Mouse (Mus musculus) forebrain, embryonic 15.5 days (tissue): ENCODE measurements around the gene Wfdc16. TPM values are rescaled to one million over a fixed set of nuclear protein-coding genes. Genes with fewer than 3 reads are reported as not detected.
A peak's percentile ranks its signal among the peaks of the same experiment; 100 is the strongest.

Experiments used
- ATAC-seq: fragments of 200-750 bp; cut with Nextera tagmentation; replicated peaks from 2 replicates; pipeline ENCODE4 v1.8.0; 2017; ENCODE audit warnings: mild to moderate bottlenecking, moderate TSS enrichment, moderate library complexity
- H3K27ac ChIP-seq: fragments of 300-500 bp; sonication (generic); replicated peaks from 2 replicates; pipeline ENCODE4 v1.5.1; 2015; ENCODE audit warnings: mild to moderate bottlenecking, inconsistent platforms
- H3K27me3 ChIP-seq: fragments of 300-500 bp; sonication (generic); 2 replicates; pipeline ENCODE4 v1.6.1; 2015; ENCODE audit warnings: inconsistent platforms
- H3K36me3 ChIP-seq: fragments of 300-500 bp; sonication (generic); 2 replicates; pipeline ENCODE4 v1.6.1; 2015; ENCODE audit warnings: mild to moderate bottlenecking, inconsistent platforms
- H3K4me1 ChIP-seq: fragments of 300-500 bp; sonication (generic); 2 replicates; pipeline ENCODE4 v1.6.1; 2015; ENCODE audit warnings: inconsistent platforms
- H3K4me2 ChIP-seq: fragments of 300-500 bp; sonication (generic); replicated peaks from 2 replicates; pipeline ENCODE4 v1.6.1; 2015; ENCODE audit warnings: mild to moderate bottlenecking, inconsistent platforms
- H3K4me3 ChIP-seq: fragments of 300-500 bp; sonication (generic); 2 replicates; pipeline ENCODE4 v1.5.1; 2015; ENCODE audit warnings: mild to moderate bottlenecking, inconsistent platforms
- H3K9ac ChIP-seq: fragments of 300-500 bp; sonication (generic); replicated peaks from 2 replicates; pipeline ENCODE4 v1.6.1; 2015; ENCODE audit warnings: mild to moderate bottlenecking, inconsistent platforms
- H3K9me3 ChIP-seq: fragments of 300-500 bp; sonication (generic); 2 replicates; pipeline ENCODE4 v1.6.1; 2016; ENCODE audit warnings: inconsistent platforms
- WGBS: fragments of 180-500 bp; shearing (Covaris S2); methylation state at CpG from one replicate; pipeline ENCODE4 v1.1.7; 2015; ENCODE audit warnings: mixed read lengths; 5-methylcytosine and 5-hydroxymethylcytosine counted together
- polyA plus RNA-seq: library from polyadenylated mRNA; unstranded; fragments of >200 nt; fragmentation: Nextera tagmentation; extraction: Ambion mirVana; gene quantifications from 2 replicates; pipeline ENCODE4 v1.2.1, GENCODE M21; 2015

Gene Wfdc16
- not detected in 2 replicates for polyA plus RNA-seq

DNA sequence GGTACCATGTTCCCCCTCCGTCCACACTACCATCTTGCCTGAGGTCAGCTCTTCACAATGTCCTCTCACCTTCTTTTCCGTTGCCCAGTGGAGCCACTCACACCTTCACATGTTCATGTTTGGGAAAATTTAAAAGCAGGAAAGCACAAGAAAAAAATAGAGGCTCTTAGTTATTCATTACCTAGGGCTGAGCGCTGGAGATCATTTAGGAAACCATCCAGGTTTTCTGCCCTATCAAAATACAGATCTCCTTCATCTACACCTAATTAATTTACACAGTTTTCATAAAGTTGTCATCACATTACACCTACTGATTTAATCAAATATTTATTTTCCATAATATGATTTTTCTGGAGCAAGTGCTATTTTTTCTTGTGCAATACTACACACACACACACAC, at the start of gene Wfdc16:
Gene Wfdc16 (minus strand): TSS at position 101 of the 400 bp plus-strand sequence.
- H3K27me3 ChIP-seq: no peaks in the 10 kb centered on the region
- H3K4me2 ChIP-seq: no peak within 1 kb of the TSS
- H3K9ac ChIP-seq: no peak within 1 kb of the TSS
- 87% methylated on average over 3 of the region's 3 CpGs for WGBS
- H3K4me1 ChIP-seq: no peaks in the 10 kb centered on the region
- no peaks in the 10 kb centered on the region for H3K9me3 ChIP-seq
- no peak within 1 kb of the TSS for H3K4me3 ChIP-seq
- H3K36me3 ChIP-seq: no peaks in the 10 kb centered on the region
- no peak for ATAC-seq
- H3K27ac ChIP-seq: no peak within 1 kb of the TSS

DNA sequence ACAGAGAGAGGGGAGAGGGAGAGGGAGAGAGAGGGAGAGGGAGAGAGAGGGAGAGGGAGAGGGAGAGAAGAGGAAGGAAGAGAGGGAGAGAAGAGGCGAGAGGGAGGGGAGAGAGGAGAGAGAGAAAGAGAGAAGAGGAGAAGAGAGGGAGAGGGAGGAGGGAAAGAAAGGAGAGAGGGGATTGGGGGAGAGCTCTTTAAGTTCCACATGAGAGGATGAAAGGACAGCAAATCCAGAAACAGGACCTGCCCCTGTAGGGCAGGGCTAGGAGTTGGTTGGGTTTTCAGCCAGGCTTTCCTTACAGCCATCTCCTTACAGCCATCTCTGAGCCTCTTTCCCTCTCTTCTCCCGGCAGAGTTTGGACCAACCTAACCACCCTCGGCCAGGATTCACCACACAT, 46.2 kb upstream of the Wfdc16 start, which contains the start of gene Wfdc13:
Gene Wfdc13 (plus strand): TSS at position 301 of the 400 bp plus-strand sequence.
- Histone ChIP-seq H3K4me2 (no peak within 1 kb of the TSS), H3K36me3 (no peaks in the 10 kb centered on the region), H3K27ac (no peak within 1 kb of the TSS), H3K27me3 (no peaks in the 10 kb centered on the region), H3K4me3 (no peak within 1 kb of the TSS), H3K9ac (no peak within 1 kb of the TSS), H3K9me3 (no peaks in the 10 kb centered on the region), H3K4me1 (no peaks in the 10 kb centered on the region)
- ATAC-seq: no peak
- WGBS: 67% methylated on average over 3 of the region's 3 CpGs

DNA sequence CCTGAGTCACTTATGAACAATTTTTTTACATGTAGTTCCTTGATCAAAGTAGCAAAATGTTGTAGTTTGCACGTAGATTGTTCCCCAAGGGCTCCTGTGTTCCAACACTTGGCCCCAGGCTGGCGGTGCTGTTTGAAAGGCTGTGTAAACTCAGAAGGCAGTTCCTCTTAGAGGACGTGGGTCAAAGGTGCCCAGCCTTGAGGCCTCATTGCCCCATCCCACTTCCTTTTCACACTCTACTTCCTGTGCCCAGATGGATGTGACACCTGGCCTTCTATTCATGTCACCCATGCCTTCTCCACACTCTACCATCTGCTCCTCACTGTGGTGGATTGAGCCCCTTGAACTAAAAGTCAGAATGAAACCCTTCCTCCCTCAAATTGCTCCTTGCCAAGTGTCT, 41.3 kb upstream of the Wfdc16 start:
- Histone ChIP-seq H3K9me3 (no peaks in the 10 kb centered on the region), H3K4me2 (no peak overlapping the region), H3K4me3 (no peak overlapping the region), H3K9ac (no peak overlapping the region), H3K27ac (no peak overlapping the region), H3K4me1 (peaks cover 7% of the 10 kb centered on the region; the same call in 1 of the 2 replicates), H3K27me3 (no peaks in the 10 kb centered on the region), H3K36me3 (no peaks in the 10 kb centered on the region)
- ATAC-seq: no peak
- 71% methylated on average over 3 of the region's 3 CpGs for WGBS

DNA sequence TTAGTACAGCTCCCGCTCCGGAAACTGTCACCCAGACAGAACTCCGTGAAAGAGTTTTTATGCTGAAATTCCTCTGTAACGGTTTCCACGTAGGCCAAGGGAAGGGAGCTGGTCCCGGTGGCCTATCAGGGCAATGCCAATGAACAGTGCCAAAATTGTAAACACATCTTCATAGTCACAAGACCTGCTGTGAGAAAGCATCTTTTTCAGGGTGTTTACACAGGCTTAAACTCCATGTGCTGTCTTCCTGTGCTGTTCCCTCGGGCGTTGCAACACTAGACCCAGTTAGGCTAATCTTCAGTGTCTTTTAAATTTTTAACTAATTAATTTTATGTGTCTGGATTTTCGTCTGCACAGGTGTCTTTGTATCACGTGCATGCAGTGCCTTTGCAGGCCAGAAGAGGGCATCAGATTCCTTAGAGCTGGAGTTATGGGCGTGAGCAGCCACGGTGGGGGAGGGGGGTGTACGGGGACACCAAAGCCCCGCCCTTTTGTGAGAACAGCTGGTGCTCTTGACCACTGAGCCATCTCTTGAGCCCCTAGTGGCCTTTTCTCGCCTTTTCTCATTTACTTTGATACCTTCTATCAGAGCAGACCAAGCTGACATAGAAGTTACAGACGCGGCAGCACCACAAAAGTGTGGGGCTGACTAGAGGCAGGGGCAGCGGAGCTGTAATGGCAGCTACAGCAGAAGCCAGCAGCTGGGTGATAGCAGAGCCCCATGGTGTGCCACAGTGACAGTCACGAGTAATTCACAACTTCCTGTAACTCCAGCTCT, 40.4 kb upstream of the Wfdc16 start:
- peaks cover 7% of the 10 kb centered on the region; the same call in 1 of the 2 replicates for H3K4me1 ChIP-seq
- H3K27ac ChIP-seq: no peak overlapping the region
- H3K9ac ChIP-seq: no peak overlapping the region
- H3K4me3 ChIP-seq: peak overlapping the region; percentile 32
- WGBS: 24% methylated on average over 19 of the region's 19 CpGs
- H3K27me3 ChIP-seq: no peaks in the 10 kb centered on the region
- no peaks in the 10 kb centered on the region for H3K36me3 ChIP-seq
- H3K4me2 ChIP-seq: peak overlapping the region; percentile 43
- no peaks in the 10 kb centered on the region for H3K9me3 ChIP-seq
- peak; percentile 64; the same call in 1 of the 2 replicates for ATAC-seq

DNA sequence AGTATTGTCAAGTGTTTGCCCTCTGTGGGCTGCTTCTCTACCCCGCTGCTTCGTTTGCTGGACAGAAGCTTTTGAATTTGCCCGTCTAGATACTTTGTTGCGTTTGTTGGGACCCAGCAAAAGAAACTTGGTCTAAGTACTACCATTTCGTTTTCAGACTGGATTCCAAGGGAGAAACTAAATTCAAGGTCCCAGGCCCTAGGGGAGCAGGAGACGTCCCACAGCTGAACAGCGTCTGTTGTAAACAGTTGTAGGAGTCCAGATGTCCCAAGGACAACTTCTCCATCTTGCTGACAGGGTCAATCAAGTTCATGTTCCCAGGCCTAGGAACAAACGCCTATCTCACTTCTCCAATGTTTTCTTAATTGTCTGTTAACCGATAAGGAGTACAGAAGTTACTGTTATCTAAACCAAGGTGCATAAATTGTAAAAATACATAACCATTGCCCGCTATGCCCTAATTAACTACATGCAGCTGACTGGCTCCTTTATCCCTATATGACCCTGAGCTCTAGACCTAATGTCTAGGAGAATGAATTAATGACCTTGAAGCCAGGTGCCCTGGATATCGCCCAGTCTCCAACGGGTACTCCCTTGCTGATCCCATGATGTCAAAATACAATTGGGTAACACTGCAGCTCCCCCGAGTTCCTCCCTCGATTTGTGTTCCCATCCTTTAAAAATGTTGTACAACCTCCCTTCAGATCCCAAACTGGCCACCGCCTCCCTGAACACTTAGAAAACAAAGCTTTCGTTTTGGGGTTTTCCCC, 38.5 kb upstream of the Wfdc16 start:
- no peak overlapping the region for H3K27ac ChIP-seq
- H3K36me3 ChIP-seq: no peaks in the 10 kb centered on the region
- no peaks in the 10 kb centered on the region for H3K27me3 ChIP-seq
- H3K4me3 ChIP-seq: no peak overlapping the region
- H3K9me3 ChIP-seq: no peaks in the 10 kb centered on the region
- H3K4me2 ChIP-seq: no peak overlapping the region
- WGBS: 87% methylated on average over 16 of the region's 16 CpGs
- no peak overlapping the region for H3K9ac ChIP-seq
- peaks cover 7% of the 10 kb centered on the region; the same call in 1 of the 2 replicates for H3K4me1 ChIP-seq
- ATAC-seq: no peak

DNA sequence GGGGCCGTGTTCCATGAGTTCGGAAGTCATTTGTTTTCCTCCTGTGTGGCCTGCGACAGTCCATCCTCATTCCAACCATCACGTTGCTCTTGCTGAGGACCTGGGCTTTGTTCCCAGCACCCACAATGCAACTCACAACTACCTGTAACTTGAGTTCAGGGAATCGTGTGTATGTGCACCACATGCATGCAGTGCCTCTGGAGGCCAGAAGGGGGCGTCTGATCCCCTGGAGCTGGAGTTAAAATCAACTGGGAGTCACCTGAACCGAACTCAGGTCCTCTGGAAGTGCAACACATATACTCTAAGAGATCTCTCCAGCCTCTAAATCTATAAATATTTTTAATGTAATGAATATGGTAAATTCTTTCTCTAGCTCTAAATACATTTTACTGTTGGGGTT, 37.5 kb upstream of the Wfdc16 start:
- no peak overlapping the region for H3K9ac ChIP-seq
- peaks cover 7% of the 10 kb centered on the region; the same call in 1 of the 2 replicates for H3K4me1 ChIP-seq
- H3K4me3 ChIP-seq: no peak overlapping the region
- no peaks in the 10 kb centered on the region for H3K27me3 ChIP-seq
- no peak overlapping the region for H3K4me2 ChIP-seq
- 80% methylated on average over 7 of the region's 7 CpGs for WGBS
- H3K36me3 ChIP-seq: no peaks in the 10 kb centered on the region
- H3K9me3 ChIP-seq: no peaks in the 10 kb centered on the region
- no peak overlapping the region for H3K27ac ChIP-seq
- ATAC-seq: no peak

DNA sequence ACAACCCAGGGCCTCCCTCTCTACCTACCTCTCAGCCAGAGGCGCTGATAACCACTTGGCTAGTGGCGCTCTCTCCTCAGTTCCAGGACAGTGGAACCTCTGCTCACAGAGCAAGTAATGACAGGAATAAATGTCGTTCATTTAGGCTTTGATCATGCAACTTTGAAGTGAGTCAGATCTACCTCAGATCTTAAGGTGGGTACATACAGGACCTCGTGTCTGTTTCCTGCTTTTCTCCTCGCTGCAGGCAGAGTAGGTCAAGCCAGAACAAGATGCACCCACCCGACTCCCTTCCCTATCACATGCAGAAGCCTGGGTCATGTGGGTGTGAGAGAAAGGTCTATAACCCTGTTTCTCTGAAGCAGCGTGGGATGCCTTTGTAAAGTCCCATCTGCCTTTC, 35.4 kb upstream of the Wfdc16 start, which contains the start of gene Wfdc11:
Gene Wfdc11 (minus strand): TSS at position 101 of the 400 bp plus-strand sequence.
- Histone ChIP-seq H3K9me3 (no peaks in the 10 kb centered on the region), H3K9ac (no peak within 1 kb of the TSS), H3K4me3 (no peak within 1 kb of the TSS), H3K27ac (no peak within 1 kb of the TSS), H3K4me2 (no peak within 1 kb of the TSS), H3K27me3 (no peaks in the 10 kb centered on the region), H3K36me3 (no peaks in the 10 kb centered on the region), H3K4me1 (peaks cover 4% of the 10 kb centered on the region; the same call in 1 of the 2 replicates)
- no peak for ATAC-seq
- 81% methylated on average over 7 of the region's 7 CpGs for WGBS

DNA sequence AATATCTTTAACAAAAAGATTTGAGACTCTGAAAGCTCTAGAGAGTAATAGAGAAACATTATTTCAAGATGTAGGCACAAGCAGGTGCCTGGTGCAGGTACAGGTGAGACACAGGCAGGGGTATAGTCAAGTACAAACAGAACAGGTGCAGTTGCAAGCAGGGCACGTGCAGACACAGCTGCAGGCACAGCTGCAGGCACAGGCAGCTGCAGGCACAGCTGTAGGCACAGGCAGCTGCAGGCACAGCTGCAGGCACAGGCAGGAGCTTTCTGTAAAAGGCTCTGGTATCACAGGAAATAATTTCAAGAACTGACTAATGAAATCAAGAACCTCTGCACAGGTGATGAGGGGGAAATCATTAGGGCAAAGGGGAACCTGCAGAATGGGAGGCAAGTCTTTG, 32.3 kb upstream of the Wfdc16 start:
- Histone ChIP-seq H3K4me3 (no peak overlapping the region), H3K27ac (no peak overlapping the region), H3K4me1 (no peaks in the 10 kb centered on the region), H3K27me3 (no peaks in the 10 kb centered on the region), H3K36me3 (no peaks in the 10 kb centered on the region), H3K9ac (no peak overlapping the region), H3K4me2 (no peak overlapping the region), H3K9me3 (no peaks in the 10 kb centered on the region)
- no peak for ATAC-seq
- WGBS: 22% methylated on average over 1 of the region's 1 CpGs

DNA sequence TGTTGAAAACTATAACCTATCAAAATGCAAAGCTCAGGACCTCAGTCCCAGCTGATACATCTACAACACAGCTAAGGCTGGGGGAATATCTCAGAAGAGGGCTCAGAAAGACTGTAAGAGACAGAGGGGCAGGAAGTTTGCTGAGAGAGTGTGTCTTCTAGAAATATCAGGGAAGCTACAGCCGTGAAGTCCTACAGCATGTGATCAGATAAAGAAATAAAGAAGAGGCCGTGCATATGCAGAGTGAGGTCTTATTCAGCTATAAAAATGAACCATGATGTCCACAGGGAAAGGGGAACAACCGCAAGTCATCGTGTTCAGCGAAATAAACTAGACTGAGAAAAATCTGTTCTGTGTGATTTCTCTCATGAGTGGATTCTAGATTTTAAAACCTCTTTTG, 31.7 kb upstream of the Wfdc16 start:
- no peak overlapping the region for H3K9ac ChIP-seq
- H3K4me1 ChIP-seq: no peaks in the 10 kb centered on the region
- H3K27ac ChIP-seq: no peak overlapping the region
- H3K27me3 ChIP-seq: no peaks in the 10 kb centered on the region
- H3K36me3 ChIP-seq: no peaks in the 10 kb centered on the region
- no peaks in the 10 kb centered on the region for H3K9me3 ChIP-seq
- WGBS: 81% methylated on average over 5 of the region's 5 CpGs
- no peak overlapping the region for H3K4me2 ChIP-seq
- ATAC-seq: no peak
- no peak overlapping the region for H3K4me3 ChIP-seq

DNA sequence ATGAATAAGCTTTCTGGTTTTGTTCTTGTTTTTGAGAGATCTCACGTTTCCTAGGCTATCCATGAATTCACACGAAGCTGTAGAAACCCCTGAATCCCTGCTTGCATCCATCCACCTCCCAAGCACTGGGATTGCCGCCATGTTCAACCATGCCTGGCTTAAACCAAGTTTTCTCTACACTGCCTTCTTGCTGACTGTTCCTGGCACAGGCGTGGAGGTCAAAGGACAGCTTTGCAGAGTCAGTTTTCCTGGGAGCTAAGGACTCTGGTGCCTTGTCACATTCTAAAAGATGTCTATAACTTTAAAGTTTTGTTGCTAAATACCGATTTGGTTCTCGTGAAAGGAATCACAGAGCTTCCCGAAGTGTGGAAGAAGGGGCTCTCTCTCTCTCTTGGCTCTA, 26.3 kb upstream of the Wfdc16 start:
- Histone ChIP-seq H3K27me3 (no peaks in the 10 kb centered on the region), H3K27ac (no peak overlapping the region), H3K9ac (no peak overlapping the region), H3K36me3 (no peaks in the 10 kb centered on the region), H3K4me2 (no peak overlapping the region), H3K4me3 (no peak overlapping the region), H3K9me3 (no peaks in the 10 kb centered on the region), H3K4me1 (no peaks in the 10 kb centered on the region)
- 90% methylated on average over 7 of the region's 7 CpGs for WGBS
- ATAC-seq: no peak

DNA sequence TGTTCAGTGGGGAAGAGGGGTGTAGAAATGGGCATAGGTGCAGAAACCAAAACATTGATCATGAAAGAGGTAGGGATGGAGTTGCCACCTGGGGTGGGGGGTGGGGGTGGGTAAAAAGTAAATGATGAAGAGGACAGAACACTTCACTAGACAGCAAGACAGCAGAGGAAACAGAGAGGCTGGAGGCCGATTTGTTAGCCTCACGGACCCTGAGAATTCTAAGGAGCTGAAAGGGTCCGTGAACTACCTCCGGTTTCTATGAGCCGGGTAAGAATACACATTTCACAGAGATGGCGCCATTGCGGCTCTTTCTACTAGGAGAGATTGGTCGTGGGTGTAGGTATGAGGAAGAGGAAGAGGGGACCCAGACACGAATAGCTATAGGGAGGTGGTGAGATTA, 17.9 kb upstream of the Wfdc16 start, which contains the start of gene Wfdc9:
Gene Wfdc9 (minus strand): TSS at position 101 of the 400 bp plus-strand sequence.
- Histone ChIP-seq H3K4me1 (no peaks in the 10 kb centered on the region), H3K36me3 (no peaks in the 10 kb centered on the region), H3K4me3 (no peak within 1 kb of the TSS), H3K4me2 (no peak within 1 kb of the TSS), H3K9me3 (no peaks in the 10 kb centered on the region), H3K9ac (no peak within 1 kb of the TSS), H3K27ac (no peak within 1 kb of the TSS), H3K27me3 (no peaks in the 10 kb centered on the region)
- no peak for ATAC-seq
- WGBS: 83% methylated on average over 9 of the region's 9 CpGs

DNA sequence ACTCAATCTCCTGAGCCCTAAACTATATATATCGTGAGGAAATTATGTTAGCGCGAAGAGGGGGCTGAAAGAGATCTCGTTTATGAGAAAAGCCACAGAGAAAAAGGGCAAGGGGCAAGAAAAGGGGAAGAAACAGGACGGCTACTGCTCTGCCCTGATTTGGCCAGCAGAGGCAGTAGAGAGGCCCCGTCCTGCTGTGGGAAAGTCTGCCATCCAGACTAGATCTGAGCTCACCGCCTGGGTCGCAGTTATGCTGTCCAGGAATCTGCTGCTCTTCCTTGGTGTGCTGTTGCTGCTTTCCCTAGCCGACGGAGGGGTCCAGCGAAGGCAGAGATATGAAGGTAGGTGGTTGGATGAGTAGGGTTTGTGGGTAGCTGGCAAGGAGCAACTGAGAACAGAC, 17.3 kb upstream of the Wfdc16 start, which contains the start of gene Wfdc10:
Gene Wfdc10 (plus strand): TSS at position 189 of the 400 bp plus-strand sequence.
- no peak for ATAC-seq
- Histone ChIP-seq H3K4me2 (no peak within 1 kb of the TSS), H3K27me3 (no peaks in the 10 kb centered on the region), H3K36me3 (no peaks in the 10 kb centered on the region), H3K9me3 (no peaks in the 10 kb centered on the region), H3K4me1 (no peaks in the 10 kb centered on the region), H3K27ac (no peak within 1 kb of the TSS), H3K9ac (no peak within 1 kb of the TSS), H3K4me3 (no peak within 1 kb of the TSS)
- WGBS: 20% methylated on average over 11 of the region's 11 CpGs
